Mouse (Mus musculus): ENCODE data around the gene Smoc1. TPM values are rescaled to one million over a fixed set of nuclear protein-coding genes. Genes with fewer than 3 reads are reported as not detected.

Smoc1 gene
- total RNA-seq, 1 experiment from 2014 or later: 0.79 TPM

DNA sequence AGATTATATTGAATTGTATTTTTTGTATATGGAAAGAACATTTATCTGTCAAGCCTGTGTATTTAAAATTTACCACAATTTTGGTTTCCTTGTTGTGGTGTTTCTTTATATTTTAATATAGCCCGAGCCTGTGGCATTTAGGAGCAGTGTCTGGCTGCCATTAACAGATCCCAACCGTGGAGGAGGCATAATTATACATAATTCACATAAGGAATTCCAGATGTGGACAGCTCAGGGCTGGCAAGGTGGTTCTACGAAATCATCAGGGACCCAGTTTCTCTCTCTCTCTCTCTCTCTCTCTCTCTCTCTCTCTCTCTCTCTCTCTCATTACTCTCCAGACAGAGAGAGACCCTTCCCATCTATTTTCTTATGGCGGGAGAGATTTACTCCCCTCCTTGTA lies 31.0 kb downstream of the Smoc1 start:
- no peak for ATAC-seq (replicated peaks in 1 of 2; ENCODE audit: insufficient read depth in 1 of 2, low FRiP score in 2 of 2, low TSS enrichment in 1 of 2, low read depth in 1 of 2, poor library complexity in 2 of 2, severe bottlenecking in 2 of 2)

DNA sequence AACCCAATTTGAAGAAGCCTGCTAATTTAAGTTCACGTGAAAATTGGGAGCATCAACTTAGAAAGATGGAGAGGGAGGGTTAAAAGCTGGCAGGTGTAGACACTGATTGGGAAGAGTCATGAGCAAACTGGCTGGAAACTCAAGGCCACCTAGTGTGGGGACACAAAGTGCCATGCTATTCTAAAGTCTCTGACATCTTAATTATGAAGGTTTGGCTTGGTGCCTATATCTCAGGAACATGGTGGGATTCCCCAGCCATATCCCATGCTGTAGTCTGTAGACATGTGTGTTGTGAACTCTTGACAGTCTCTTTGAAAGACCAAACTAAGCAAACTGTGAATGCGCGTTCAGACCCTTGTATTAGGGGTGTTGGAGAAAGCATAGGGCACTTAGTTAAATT lies 32.0 kb downstream of the Smoc1 start:
- ATAC-seq (replicated peaks in 1 of 2; ENCODE audit: insufficient read depth in 1 of 2, low FRiP score in 2 of 2, low TSS enrichment in 1 of 2, low read depth in 1 of 2, poor library complexity in 2 of 2, severe bottlenecking in 2 of 2): no peak

DNA sequence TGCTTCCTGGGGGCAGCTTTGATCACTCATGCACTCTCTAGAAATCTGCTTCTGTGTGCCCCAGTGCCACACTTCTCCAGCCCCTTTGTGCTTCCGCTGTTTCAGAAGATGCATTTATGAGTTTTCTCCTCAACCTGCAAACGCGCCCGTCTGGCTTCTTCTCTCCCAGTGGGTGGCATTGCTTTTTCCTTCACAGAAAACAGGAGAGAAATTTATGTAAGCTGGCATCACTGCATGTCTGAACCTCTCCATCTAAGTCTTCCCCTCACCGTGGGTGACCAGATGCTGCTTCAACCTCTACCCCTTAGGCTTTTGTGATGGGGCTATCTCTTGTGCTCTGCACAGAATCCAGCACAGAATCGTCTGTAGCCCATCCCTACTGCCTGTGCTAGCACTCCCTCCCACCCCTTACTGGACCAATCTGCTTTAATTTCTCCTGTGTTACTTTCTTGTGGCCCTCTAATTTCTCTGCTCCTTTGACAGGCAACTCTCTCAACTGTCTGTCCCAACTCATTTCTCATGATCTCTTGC lies 35.3 kb downstream of the Smoc1 start:
- ATAC-seq (replicated peaks in 1 of 2; ENCODE audit: insufficient read depth in 1 of 2, low FRiP score in 2 of 2, low TSS enrichment in 1 of 2, low read depth in 1 of 2, poor library complexity in 2 of 2, severe bottlenecking in 2 of 2): no peak

DNA sequence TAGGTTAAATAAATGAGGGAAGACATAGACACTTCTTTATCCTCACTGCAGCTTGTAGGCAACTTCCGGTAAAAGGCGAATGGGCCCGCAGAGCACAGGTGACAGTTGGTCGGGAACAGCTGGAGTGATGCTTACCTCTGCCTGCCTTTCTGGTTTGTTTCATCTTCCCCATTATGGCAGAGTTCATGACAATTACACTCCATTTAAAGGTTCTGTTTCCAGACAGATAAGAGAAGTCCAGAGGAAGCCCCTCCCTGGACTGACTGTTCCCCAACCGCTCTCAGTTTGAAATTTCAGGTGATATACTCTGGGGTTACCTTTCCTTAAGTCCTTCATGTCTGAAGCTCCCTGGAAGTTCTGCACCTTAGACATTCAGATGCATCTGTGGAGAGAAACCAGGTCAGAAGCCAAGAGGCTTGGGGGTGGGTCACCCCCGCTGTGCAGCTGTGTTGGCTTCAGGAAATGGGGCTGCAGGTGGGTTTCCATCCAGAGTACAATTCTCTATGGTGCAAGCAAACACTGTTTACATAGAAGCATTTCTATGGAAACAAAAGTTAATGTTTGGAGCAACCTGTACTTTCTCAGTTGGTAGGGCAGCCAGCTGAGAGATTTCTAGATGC lies 36.8 kb downstream of the Smoc1 start:
- ATAC-seq (replicated peaks in 1 of 2; ENCODE audit: insufficient read depth in 1 of 2, low FRiP score in 2 of 2, low TSS enrichment in 1 of 2, low read depth in 1 of 2, poor library complexity in 2 of 2, severe bottlenecking in 2 of 2): no peak

DNA sequence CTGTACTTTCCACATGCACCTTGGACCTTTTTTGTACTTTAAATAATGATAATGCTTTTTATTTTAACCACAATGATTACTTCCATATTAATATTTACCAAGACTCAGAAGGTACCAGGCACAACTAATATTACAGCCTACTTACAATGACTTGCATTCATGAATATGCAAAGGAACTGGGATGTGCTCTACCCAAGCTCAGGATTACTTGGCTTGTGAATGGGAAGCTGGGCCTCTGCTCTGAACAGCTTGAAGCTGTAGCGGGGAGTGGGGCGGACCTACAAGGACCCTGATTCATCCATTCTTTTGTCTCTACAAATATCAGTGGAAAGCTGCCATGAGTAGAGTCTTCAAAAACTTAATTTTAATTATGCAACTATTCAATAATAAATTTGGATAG lies 47.5 kb downstream of the Smoc1 start:
- ATAC-seq (replicated peaks in 1 of 2; ENCODE audit: insufficient read depth in 1 of 2, low FRiP score in 2 of 2, low TSS enrichment in 1 of 2, low read depth in 1 of 2, poor library complexity in 2 of 2, severe bottlenecking in 2 of 2): no peak

DNA sequence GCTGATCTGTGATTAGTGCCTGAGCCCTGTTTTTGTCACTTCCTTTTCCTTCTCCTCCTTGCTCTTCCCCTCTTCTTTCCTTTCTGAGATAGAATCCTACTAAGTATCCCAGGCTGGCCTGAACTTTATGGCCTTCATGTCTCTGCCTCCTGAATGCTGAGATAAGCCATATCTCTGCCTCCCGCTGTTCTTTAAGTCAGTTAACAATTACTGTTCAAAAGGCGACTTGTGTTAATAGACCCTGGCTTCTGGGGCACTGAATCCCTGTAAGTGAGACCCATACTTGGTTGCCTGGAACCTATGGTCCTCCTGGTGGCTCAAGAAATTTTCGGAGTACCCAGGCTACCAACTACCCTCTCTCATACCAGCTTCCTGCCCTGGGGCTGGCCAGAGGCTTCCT lies 48.3 kb downstream of the Smoc1 start:
- ATAC-seq (replicated peaks in 1 of 2; ENCODE audit: insufficient read depth in 1 of 2, low FRiP score in 2 of 2, low TSS enrichment in 1 of 2, low read depth in 1 of 2, poor library complexity in 2 of 2, severe bottlenecking in 2 of 2): no peak

DNA sequence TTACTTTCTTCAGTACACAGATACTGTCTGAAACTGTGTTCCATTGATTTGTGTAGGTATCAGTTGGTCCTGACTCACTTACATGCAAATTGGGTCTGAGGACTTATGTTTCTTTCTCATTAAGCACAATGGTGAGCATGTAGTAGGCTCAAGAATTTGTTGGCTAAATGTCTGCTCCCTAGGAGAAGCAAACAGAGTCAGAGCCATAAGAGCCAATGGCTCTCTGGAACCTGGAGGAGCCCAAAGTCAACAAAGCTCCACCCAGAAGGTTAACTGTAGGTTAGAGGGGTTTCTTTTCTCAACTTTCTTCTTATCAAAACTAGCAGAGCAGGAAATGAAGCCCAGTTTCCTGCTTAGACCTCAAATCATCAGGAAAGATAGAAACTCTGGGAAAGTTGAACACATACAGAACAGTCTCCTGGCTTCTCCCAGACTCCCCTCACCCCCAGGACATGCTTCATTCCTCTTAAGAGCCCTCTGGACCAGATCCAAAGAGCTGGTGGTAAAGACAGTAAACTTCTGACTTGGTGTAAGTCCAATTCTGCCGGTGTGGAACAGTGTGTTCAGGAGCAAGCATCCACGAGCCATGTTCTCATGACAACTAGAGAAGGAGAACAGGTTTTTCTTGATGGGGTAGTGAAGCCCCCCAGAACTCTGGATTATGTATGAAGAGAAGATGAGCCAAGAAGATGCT lies 51.5 kb downstream of the Smoc1 start:
- ATAC-seq (replicated peaks in 1 of 2; ENCODE audit: insufficient read depth in 1 of 2, low FRiP score in 2 of 2, low TSS enrichment in 1 of 2, low read depth in 1 of 2, poor library complexity in 2 of 2, severe bottlenecking in 2 of 2): no peak

DNA sequence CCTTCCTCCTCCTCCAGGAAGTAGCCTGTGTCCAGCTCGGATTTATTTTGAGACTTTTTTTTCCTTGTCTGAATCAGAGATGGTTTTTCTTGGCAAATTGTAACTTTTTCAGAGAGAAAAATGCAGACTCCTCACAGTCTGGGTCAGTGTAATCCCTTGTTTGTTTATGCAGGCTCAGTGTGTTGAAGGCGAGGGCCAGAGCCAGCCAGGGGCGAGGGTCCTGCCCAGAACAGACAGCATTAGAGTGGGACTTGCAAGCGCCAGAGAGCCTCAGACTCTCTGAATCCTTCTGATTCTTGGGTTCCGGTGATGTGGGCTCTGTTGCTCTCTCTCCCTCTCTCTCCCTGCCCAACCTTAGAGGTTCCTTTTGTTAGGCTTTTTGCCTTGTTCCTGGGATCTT lies 53.7 kb downstream of the Smoc1 start:
- no peak for ATAC-seq (replicated peaks in 1 of 2; ENCODE audit: insufficient read depth in 1 of 2, low FRiP score in 2 of 2, low TSS enrichment in 1 of 2, low read depth in 1 of 2, poor library complexity in 2 of 2, severe bottlenecking in 2 of 2)

DNA sequence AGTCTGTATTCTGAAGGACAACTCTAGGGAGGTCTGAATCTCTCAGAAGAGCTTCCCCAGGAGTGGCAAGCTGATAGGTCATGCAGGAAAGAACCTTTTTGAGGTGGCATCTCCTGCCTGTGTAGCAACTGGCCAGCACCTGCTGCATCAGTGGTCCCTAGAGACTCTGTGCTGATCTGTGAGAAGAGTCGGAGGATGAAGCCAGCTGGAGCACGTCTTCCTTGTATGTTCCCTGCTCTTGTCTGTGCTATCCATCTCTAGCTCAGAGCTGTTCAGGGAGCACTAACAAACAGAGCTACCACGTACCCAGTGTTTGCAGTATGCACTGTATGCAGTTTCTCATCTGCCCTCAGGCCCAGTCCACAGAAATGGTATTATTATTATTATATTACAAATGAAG lies 54.4 kb downstream of the Smoc1 start:
- no peak for ATAC-seq (replicated peaks in 1 of 2; ENCODE audit: insufficient read depth in 1 of 2, low FRiP score in 2 of 2, low TSS enrichment in 1 of 2, low read depth in 1 of 2, poor library complexity in 2 of 2, severe bottlenecking in 2 of 2)

DNA sequence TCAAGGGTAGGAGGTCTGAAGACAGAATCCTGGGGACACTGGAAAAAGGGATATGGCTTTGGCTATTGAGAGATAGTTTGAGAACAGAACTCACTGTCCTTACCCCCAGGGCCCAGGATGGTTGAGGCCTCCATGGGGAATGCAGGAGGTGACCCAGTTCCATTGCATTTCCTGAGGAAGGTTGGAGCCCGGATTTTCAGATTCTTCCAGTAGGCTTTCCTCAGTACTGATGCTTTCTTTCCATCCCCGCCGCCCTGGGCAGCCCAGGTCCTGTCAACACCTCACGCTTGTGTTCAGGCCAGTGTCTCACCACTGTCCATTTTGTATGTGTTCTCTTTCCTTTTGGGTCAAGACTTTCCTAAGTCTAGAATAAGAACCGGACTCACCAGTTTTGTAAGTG lies 56.5 kb downstream of the Smoc1 start:
- ATAC-seq (replicated peaks in 1 of 2; ENCODE audit: insufficient read depth in 1 of 2, low FRiP score in 2 of 2, low TSS enrichment in 1 of 2, low read depth in 1 of 2, poor library complexity in 2 of 2, severe bottlenecking in 2 of 2): no peak

DNA sequence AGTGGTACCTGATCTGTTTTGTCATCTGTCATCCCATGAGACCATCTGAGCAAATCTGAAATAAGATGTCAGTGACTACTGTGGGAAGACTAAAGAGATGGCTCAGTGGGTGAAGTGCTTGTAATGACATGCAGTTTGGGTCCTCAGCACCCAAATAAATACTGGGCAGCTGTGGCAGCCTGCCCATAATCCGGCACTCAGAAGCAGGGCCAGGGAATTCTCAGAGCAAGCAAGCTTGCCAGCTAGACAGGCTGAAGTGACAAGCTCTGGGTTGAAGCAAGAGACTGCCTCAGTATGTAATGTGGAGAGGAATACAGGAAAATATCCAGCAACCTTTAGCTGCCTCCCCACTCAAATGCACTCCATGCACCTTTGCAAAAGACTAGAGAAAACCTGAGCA lies 58.6 kb downstream of the Smoc1 start:
- ATAC-seq (replicated peaks in 1 of 2; ENCODE audit: insufficient read depth in 1 of 2, low FRiP score in 2 of 2, low TSS enrichment in 1 of 2, low read depth in 1 of 2, poor library complexity in 2 of 2, severe bottlenecking in 2 of 2): no peak

DNA sequence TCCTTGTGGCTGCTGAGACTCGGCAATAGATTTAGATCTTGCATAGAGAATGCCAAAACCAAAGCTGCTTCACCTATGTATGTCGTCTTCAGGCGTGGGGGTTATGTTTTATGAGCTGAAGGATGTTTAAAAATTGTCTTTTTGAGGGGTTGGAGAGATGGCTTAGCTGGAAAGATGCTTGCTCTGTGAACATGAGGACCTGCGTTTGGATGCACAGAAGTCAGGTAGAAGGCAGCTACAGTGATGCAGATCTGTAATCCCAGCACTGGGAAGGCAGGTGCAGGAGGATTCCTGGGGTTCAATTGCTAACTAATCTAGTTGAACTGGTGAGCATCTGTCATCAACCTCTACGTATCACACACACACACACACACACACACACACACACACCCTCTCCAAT lies 61.5 kb downstream of the Smoc1 start:
- no peak for ATAC-seq (replicated peaks in 1 of 2; ENCODE audit: insufficient read depth in 1 of 2, low FRiP score in 2 of 2, low TSS enrichment in 1 of 2, low read depth in 1 of 2, poor library complexity in 2 of 2, severe bottlenecking in 2 of 2)

DNA sequence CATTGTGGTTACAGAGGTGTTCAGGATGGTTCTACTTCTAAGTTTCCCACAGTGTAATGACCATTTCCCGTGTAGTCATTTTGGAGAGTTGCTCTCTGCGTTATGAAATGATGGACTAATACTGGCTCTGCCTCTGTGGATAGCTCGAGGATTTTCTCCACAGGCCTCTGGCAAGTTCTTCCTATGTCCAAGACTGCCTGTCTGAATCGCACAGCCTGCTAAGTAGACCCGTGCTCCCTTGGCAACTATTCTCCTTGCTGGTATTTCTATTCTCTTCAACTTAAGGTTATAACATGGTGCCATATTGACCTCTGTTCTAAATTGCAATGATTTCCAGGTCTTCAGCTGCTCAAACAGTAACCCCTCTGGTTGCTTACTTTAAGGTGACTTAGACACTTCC lies 65.0 kb downstream of the Smoc1 start:
- no peak for ATAC-seq (replicated peaks in 1 of 2; ENCODE audit: insufficient read depth in 1 of 2, low FRiP score in 2 of 2, low TSS enrichment in 1 of 2, low read depth in 1 of 2, poor library complexity in 2 of 2, severe bottlenecking in 2 of 2)

DNA sequence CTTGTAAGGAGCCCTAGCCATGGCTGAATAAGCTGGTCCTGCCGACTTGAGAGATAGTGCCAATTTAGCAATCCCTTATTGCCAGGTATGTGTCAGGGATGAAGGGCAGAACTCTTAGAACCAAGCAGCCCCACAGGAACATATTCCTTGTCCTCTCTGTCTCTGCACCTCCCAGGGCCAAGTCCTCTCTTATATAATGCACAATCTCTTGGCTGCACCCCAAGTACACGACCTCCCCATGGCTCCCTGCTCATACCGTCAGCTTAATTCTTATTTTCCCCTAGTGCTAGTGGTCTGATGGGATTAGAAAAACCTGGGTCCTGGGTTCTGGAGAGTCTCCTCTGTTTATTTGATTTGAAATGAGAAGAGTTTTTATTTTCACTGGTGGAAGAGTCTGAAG lies 66.0 kb downstream of the Smoc1 start:
- no peak for ATAC-seq (replicated peaks in 1 of 2; ENCODE audit: insufficient read depth in 1 of 2, low FRiP score in 2 of 2, low TSS enrichment in 1 of 2, low read depth in 1 of 2, poor library complexity in 2 of 2, severe bottlenecking in 2 of 2)

DNA sequence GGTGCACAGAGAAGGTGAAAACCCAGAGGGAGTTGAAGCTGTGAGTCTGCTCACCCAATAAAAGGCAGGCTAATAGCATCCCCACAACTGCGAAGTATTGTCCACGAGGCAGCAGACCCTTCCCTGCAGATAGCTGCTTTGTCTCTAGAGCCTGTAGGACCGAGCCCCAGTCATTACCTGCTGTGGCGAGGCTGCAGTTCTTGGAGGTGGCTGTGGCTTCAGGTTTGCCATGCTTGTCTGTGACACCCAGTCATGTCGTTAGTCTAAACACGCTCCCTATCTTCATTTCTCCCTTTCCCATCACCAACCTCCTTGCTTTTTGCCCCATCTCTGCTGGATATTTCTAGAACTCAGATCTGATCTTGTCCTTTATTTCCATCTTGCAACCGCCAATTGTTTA lies 66.6 kb downstream of the Smoc1 start:
- no peak for ATAC-seq (replicated peaks in 1 of 2; ENCODE audit: insufficient read depth in 1 of 2, low FRiP score in 2 of 2, low TSS enrichment in 1 of 2, low read depth in 1 of 2, poor library complexity in 2 of 2, severe bottlenecking in 2 of 2)

DNA sequence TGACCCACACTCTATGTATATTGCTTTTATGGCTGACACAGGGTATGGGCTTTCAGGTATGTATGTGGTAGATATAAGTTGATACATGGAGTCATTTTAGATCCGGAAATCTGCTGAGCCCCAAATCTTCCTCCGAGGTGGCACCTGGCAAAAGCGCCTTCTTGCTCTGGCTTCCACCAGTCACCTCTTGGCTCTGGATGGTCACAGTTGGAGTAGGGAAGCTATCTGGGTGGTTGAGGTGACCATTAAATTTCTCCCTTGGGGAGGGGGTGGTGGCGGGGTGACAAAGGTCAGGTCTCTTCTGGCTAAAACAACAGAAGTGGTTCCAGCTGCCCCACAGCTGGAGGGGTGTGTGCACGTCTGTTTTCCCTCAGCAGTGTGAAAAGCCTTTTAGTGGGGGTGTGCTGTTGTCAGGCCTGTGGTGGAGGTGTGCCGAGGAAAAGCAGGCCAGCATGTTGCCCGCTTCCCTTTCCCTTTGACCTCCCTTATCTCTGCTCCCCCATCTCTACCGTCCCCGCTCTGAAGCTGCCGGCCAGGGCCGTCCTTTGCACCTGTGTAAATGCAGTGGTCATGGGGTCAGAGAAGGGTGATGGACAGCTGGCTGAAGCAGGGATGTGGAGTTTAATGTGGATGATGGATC lies 68.3 kb downstream of the Smoc1 start:
- no peak for ATAC-seq (replicated peaks in 1 of 2; ENCODE audit: insufficient read depth in 1 of 2, low FRiP score in 2 of 2, low TSS enrichment in 1 of 2, low read depth in 1 of 2, poor library complexity in 2 of 2, severe bottlenecking in 2 of 2)

DNA sequence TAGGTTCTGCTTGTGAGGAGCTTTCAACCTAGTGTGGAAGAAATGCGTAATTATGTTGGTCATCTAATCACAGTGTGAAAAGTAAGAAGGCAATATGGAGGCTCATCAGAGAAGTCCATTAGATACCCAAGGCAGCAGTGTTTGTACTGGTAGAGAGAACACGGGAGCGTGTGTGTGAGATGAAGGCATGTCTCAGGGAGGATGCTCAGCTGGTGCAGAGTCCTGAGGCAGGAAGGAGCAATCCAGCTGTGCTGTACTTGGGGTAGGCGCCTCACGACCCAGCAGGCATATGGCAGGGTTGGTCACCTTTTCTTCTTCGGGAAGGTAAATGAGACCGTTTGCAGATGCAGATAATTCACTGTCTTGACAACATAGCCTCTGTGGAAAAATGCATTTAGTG lies 70.7 kb downstream of the Smoc1 start:
- no peak for ATAC-seq (replicated peaks in 1 of 2; ENCODE audit: insufficient read depth in 1 of 2, low FRiP score in 2 of 2, low TSS enrichment in 1 of 2, low read depth in 1 of 2, poor library complexity in 2 of 2, severe bottlenecking in 2 of 2)

DNA sequence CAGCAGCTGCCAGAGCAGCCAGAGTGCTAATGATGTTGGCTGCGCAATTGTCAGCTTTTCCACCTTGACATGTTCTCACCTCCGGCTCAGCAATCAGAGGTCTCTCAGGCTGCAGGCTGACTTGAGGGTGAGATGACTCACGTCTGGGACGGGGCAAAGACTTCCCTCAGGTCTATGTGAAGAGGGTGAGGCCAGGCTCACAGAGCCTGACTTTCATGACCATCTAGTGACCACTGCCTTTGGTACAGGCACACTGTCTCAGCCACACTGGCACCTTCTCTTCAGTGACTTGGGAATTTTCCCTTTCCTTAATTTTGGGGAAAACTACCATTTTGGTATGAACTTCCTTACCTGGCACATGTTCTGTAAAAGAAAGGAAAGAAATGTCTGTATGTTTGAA lies 71.1 kb downstream of the Smoc1 start:
- ATAC-seq (replicated peaks in 1 of 2; ENCODE audit: insufficient read depth in 1 of 2, low FRiP score in 2 of 2, low TSS enrichment in 1 of 2, low read depth in 1 of 2, poor library complexity in 2 of 2, severe bottlenecking in 2 of 2): no peak

DNA sequence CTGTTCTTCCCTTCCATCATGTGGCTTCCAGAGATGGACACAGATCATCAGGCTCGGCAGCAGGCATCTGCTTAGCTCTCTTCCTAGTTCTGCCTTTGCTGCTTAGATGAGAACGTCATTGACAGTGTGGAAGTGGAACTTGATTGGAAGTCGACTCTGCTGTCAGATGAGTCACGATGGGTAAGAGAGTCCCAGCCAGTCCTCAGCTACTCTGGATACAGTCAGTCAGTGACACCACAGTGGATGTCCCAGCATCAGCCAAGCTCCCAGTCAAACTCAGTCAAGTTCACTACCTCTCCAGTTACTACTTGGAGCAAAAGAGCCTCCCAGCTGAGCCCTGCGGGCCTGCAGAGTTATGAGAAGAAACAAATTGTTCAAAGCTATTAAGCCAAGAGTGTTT lies 72.6 kb downstream of the Smoc1 start:
- ATAC-seq (replicated peaks in 1 of 2; ENCODE audit: insufficient read depth in 1 of 2, low FRiP score in 2 of 2, low TSS enrichment in 1 of 2, low read depth in 1 of 2, poor library complexity in 2 of 2, severe bottlenecking in 2 of 2): no peak

Measured in hematopoietic stem cell, adult 5-6 weeks (primary cell).